Mouse (Mus musculus) liver, postnatal 0 days (tissue): ENCODE measurements around the gene Dctn1. TPM values are rescaled to one million over a fixed set of nuclear protein-coding genes. Genes with fewer than 3 reads are reported as not detected.

Experiments
- ATAC-seq: fragments of 200-750 bp; cut with Nextera tagmentation; 2 replicates; pipeline ENCODE4 v1.8.0; 2017; ENCODE audit warnings: mild to moderate bottlenecking, moderate library complexity
- DNase-seq: peaks from one replicate; pipeline ENCODE4 v3.0.0-alpha.2; 2016
- H3K27ac ChIP-seq: fragments of 300-500 bp; sonication (generic); 2 replicates; pipeline ENCODE4 v1.5.1; 2014; ENCODE audit warnings: antibody characterized with exemption, moderate library complexity, mild to moderate bottlenecking, low read depth
- H3K27me3 ChIP-seq: fragments of 300-500 bp; sonication (generic); 2 replicates; pipeline ENCODE4 v1.6.1; 2014; ENCODE audit warnings: low read length, control low read depth, mixed read lengths; ENCODE audit not compliant: insufficient read depth
- H3K36me3 ChIP-seq: fragments of 300-500 bp; sonication (generic); replicated peaks from 2 replicates; pipeline ENCODE4 v1.6.1; 2014; ENCODE audit warnings: mild to moderate bottlenecking, control low read depth, low read length, moderate library complexity, mixed read lengths; ENCODE audit not compliant: insufficient read depth
- H3K4me1 ChIP-seq: fragments of 300-500 bp; sonication (generic); 2 replicates; pipeline ENCODE4 v1.6.1; 2014; ENCODE audit warnings: antibody characterized with exemption, mild to moderate bottlenecking, control low read depth; ENCODE audit not compliant: insufficient read depth
- H3K4me2 ChIP-seq: fragments of 300-500 bp; sonication (generic); 2 replicates; pipeline ENCODE4 v1.6.1; 2014; ENCODE audit warnings: low read depth, mild to moderate bottlenecking, low read length, moderate library complexity, mixed read lengths
- H3K4me3 ChIP-seq: fragments of 300-500 bp; sonication (generic); 2 replicates; pipeline ENCODE4 v1.5.1; 2014; ENCODE audit warnings: low read depth, low read length
- H3K9ac ChIP-seq: fragments of 300-500 bp; sonication (generic); replicated peaks from 2 replicates; pipeline ENCODE4 v1.6.1; 2014; ENCODE audit warnings: mild to moderate bottlenecking, moderate library complexity
- H3K9me3 ChIP-seq: fragments of 300-500 bp; sonication (generic); 2 replicates; pipeline ENCODE4 v1.6.1; 2016; ENCODE audit warnings: mild to moderate bottlenecking, control low read depth, low read length, mixed read lengths
- CTCF ChIP-seq: sonication (generic); IDR thresholded peaks from 2 replicates; pipeline ENCODE4 v1.5.1; 2016; ENCODE audit warnings: antibody characterized with exemption, low read depth
- EP300 ChIP-seq: IDR thresholded peaks from 2 replicates; pipeline ENCODE4 v1.6.1; 2016; ENCODE audit warnings: antibody characterized with exemption, low read depth, mild to moderate bottlenecking
- WGBS: fragments of 180-500 bp; shearing (Covaris S2); extraction: QIAGEN DNeasy Blood & Tissue Kit; methylation state at CpG from one replicate; pipeline ENCODE4 v1.1.7; 2014; ENCODE audit not compliant: insufficient replicate concordance; 5-methylcytosine and 5-hydroxymethylcytosine counted together
- polyA plus RNA-seq: library from polyadenylated mRNA; unstranded; fragments of >200 nt; fragmentation: Nextera tagmentation; extraction: Ambion mirVana; gene quantifications from 2 replicates; pipeline ENCODE4 v1.2.1, GENCODE M21; 2015

The Dctn1 gene
- polyA plus RNA-seq, 1 experiment from 2014 or later, result 14.7 TPM

DNA sequence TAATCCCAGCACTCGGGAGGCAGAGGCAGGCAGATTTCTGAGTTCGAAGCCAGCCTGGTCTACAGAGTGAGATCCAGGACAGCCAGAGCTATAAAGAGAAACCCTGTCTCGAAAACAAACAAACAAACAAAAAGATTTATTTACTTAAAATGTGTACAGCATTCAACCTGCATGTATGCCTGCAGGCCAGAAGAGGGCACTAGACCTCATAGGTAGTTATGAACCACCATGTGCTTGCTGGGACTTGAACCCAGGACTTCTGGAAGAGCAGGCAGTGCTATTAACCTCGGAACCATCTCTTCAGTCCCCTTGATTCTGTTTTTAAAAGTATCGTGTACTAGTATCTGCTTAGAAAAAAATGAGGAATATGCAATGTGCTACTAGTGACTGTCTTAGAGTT is 38.3 kb upstream of the Dctn1 start:
- H3K4me2 ChIP-seq, result no peak overlapping the region
- no peak overlapping the region for H3K27ac ChIP-seq
- WGBS, result 83% methylated on average over 5 of the region's 5 CpGs
- no peak overlapping the region for H3K9ac ChIP-seq
- DNase-seq, result no peak
- TF ChIP-seq CTCF, result peak; percentile 58
- TF ChIP-seq EP300, result no peak
- no peak overlapping the region for H3K4me3 ChIP-seq
- no peaks in the 10 kb centered on the region for H3K27me3 ChIP-seq
- no peaks in the 10 kb centered on the region for H3K9me3 ChIP-seq
- no peak for ATAC-seq
- 0 out of 2 replicates have a peak, but pooled peaks cover 3% of the 10 kb centered on the region for H3K36me3 ChIP-seq
- H3K4me1 ChIP-seq, result peaks cover 27% of the 10 kb centered on the region

GRCm38 (mm10) chr6:83131469-83132034 is 34.2 kb upstream of the Dctn1 start:
- Histone ChIP-seq H3K4me3 (no peak overlapping the region), H3K4me2 (peak overlapping the region; percentile 30; the same call in 1 of the 2 replicates), H3K9me3 (no peaks in the 10 kb centered on the region), H3K27me3 (no peaks in the 10 kb centered on the region), H3K9ac (peak overlapping the region; percentile 3), H3K36me3 (no peaks in the 10 kb centered on the region), H3K4me1 (peaks cover 26% of the 10 kb centered on the region), H3K27ac (peak overlapping the region; percentile 88)
- ATAC-seq, result peak; percentile 90
- TF ChIP-seq CTCF, result no peak
- TF ChIP-seq EP300, result peak; percentile 46; the same call in 1 of the 2 replicates
- DNase-seq, result peak; percentile 49
- 36% methylated on average over 6 of the region's 6 CpGs for WGBS

- Histone ChIP-seq H3K27me3 (no peaks in the 10 kb centered on the region), H3K4me2 (peak overlapping the region; percentile 30; the same call in 1 of the 2 replicates), H3K36me3 (no peaks in the 10 kb centered on the region), H3K9ac (no peak overlapping the region), H3K9me3 (no peaks in the 10 kb centered on the region), H3K4me3 (no peak overlapping the region), H3K27ac (peak overlapping the region; percentile 88), H3K4me1 (peaks cover 28% of the 10 kb centered on the region)
- WGBS, result 51% methylated on average over 9 of the region's 9 CpGs
- DNase-seq, result peak; percentile 11
- ATAC-seq, result peak; percentile 48
- TF ChIP-seq EP300 (no peak), CTCF (no peak)
Measured at GRCm38 (mm10) chr6:83132176-83132919, 33.4 kb upstream of the Dctn1 start.

DNA sequence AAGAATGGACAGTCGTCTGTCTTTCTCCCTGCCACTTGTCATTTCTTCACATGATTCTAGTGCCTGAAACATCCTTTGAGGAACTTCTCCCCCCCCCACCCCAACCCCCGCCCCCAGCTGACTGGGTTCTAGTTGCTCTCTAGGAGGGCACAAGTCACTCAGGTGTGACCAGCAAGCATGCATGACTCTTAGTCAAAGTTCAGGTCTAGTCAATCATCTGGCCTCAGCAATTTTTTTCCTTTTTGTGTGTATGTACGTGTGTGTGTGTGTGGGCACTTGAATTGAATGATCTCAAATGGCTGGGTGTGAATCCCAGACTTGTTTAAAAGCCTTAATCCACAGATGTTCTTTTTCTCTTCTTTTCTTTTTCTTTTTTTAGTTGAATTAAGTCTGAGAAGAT is 31.5 kb upstream of the Dctn1 start:
- no peak overlapping the region for H3K4me2 ChIP-seq
- no peak for ATAC-seq
- TF ChIP-seq EP300 (no peak), CTCF (no peak)
- H3K4me1 ChIP-seq, result peaks cover 44% of the 10 kb centered on the region
- WGBS, result 55% methylated on average over 3 of the region's 3 CpGs
- no peak overlapping the region for H3K27ac ChIP-seq
- H3K27me3 ChIP-seq, result no peaks in the 10 kb centered on the region
- no peaks in the 10 kb centered on the region for H3K9me3 ChIP-seq
- H3K9ac ChIP-seq, result no peak overlapping the region
- peak; percentile 10 for DNase-seq
- no peaks in the 10 kb centered on the region for H3K36me3 ChIP-seq
- H3K4me3 ChIP-seq, result no peak overlapping the region

DNA sequence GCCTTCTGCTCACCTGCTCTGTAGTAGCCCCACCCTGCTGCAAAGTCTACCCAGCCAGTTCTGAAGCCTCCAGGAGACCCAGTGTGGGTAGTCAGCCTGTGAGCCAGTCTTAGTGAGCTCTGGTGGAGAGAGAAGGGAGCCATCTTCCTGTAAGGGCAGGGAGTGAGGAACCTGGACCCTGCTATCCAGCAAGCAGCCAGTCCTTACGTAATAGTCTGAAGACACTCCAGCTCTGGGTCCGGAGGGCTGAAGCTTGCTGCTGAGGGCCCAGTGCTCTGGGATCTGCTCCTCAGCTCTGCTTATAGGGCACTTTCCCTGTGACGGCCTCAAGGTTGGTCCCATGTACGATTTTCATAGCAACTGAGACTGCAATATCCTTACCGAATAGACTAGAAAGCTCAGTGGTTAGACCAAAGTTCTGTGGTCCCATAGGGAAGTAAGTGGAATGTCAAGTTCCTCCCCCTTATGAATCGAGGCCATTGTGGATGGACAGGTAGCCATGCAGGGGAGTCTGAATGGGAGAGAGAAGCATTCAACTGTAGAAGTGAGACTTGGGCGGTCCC is 30.7 kb upstream of the Dctn1 start, which contains the start of gene Rtkn:
Rtkn (plus strand) TSS at position 513 of the 563 bp plus-strand sequence.
- H3K27me3 ChIP-seq, result no peaks in the 10 kb centered on the region
- TF ChIP-seq CTCF, result no peak
- TF ChIP-seq EP300, result no peak
- WGBS, result 57% methylated on average over 7 of the region's 7 CpGs
- H3K4me2 ChIP-seq, result peak within 1 kb of the TSS; percentile 87
- peaks cover 44% of the 10 kb centered on the region for H3K4me1 ChIP-seq
- H3K9me3 ChIP-seq, result no peaks in the 10 kb centered on the region
- H3K4me3 ChIP-seq, result peak within 1 kb of the TSS; percentile 56
- H3K27ac ChIP-seq, result peak within 1 kb of the TSS; percentile 86; the same call in 1 of the 2 replicates
- peak within 1 kb of the TSS; percentile 75 for H3K9ac ChIP-seq
- DNase-seq, result peak; percentile 14
- no peak for ATAC-seq
- H3K36me3 ChIP-seq, result no peaks in the 10 kb centered on the region

GRCm38 (mm10) chr6:83135571-83136161 is 30.1 kb upstream of the Dctn1 start:
- H3K36me3 ChIP-seq, result no peaks in the 10 kb centered on the region
- H3K4me2 ChIP-seq, result peak overlapping the region; percentile 87
- 19% methylated on average over 34 of the region's 37 CpGs for WGBS
- peaks cover 42% of the 10 kb centered on the region for H3K4me1 ChIP-seq
- DNase-seq (peak; percentile 52), ATAC-seq (no peak)
- H3K4me3 ChIP-seq, result peak overlapping the region; percentile 56
- TF ChIP-seq CTCF, result no peak
- TF ChIP-seq EP300, result no peak
- H3K27ac ChIP-seq, result peak overlapping the region; percentile 86; the same call in 1 of the 2 replicates
- H3K9me3 ChIP-seq, result no peaks in the 10 kb centered on the region
- H3K9ac ChIP-seq, result peak overlapping the region; percentile 75
- no peaks in the 10 kb centered on the region for H3K27me3 ChIP-seq
